Mouse (Mus musculus) heart, embryonic 14.5 days (tissue): Measurements from ENCODE around the gene Lonp2. TPM values are rescaled to one million over a fixed set of nuclear protein-coding genes. Genes with fewer than 3 reads are reported as not detected.

Source experiments
- ATAC-seq: fragments of 200-750 bp; cut with Nextera tagmentation; 2 replicates; pipeline ENCODE4 v1.8.0; 2017; ENCODE audit warnings: low read depth, moderate TSS enrichment; ENCODE audit not compliant: insufficient number of reproducible peaks, insufficient read depth, low FRiP score
- H3K27ac ChIP-seq, 2 experiments: fragments of 200-500 bp in 1 of 2; fragments of 300-500 bp in 1 of 2; sonication (generic) in 1 of 2; replicated peaks in 1 of 2; 2 replicates each; pipeline ENCODE4 v1.5.1; 2012 to 2014; ENCODE audit warnings: low read depth in 2 of 2, low read length in 2 of 2, control low read depth in 1 of 2, mild to moderate bottlenecking in 1 of 2, mixed read lengths in 1 of 2; ENCODE audit not compliant: control insufficient read depth in 1 of 2, insufficient read depth in 1 of 2
- H3K27me3 ChIP-seq: fragments of 300-500 bp; sonication (generic); 2 replicates; pipeline ENCODE4 v1.6.1; 2014; ENCODE audit warnings: mild to moderate bottlenecking, low read length, control low read depth; ENCODE audit not compliant: control insufficient read depth, insufficient read depth
- H3K36me3 ChIP-seq: fragments of 300-500 bp; sonication (generic); 2 replicates; pipeline ENCODE4 v1.6.1; 2014; ENCODE audit warnings: mild to moderate bottlenecking, control low read depth, low read length, mixed read lengths; ENCODE audit not compliant: control insufficient read depth, insufficient read depth
- H3K4me1 ChIP-seq, 2 experiments: fragments of 200-500 bp in 1 of 2; fragments of 300-500 bp in 1 of 2; sonication (generic) in 1 of 2; 2 replicates each; pipeline ENCODE4 v1.6.1; 2012 to 2014; ENCODE audit warnings: low read length in 2 of 2, control low read depth in 1 of 2, mixed read lengths in 1 of 2; ENCODE audit not compliant: control insufficient read depth in 2 of 2, insufficient read depth in 2 of 2
- H3K4me2 ChIP-seq: fragments of 300-500 bp; sonication (generic); 2 replicates; pipeline ENCODE4 v1.6.1; 2014; ENCODE audit warnings: mild to moderate bottlenecking, low read length
- H3K4me3 ChIP-seq, 2 experiments: fragments of 200-500 bp in 1 of 2; fragments of 300-500 bp in 1 of 2; sonication (generic) in 1 of 2; 2 replicates each; pipeline ENCODE4 v1.5.1; 2012 to 2014; ENCODE audit warnings: low read length in 2 of 2, mild to moderate bottlenecking in 2 of 2, control low read depth in 1 of 2, low read depth in 1 of 2, moderate library complexity in 1 of 2; ENCODE audit not compliant: control insufficient read depth in 1 of 2, insufficient read depth in 1 of 2
- H3K9ac ChIP-seq: fragments of 300-500 bp; sonication (generic); 2 replicates; pipeline ENCODE4 v1.6.1; 2014; ENCODE audit warnings: mild to moderate bottlenecking, low read length
- H3K9me3 ChIP-seq: fragments of 300-500 bp; sonication (generic); 2 replicates; pipeline ENCODE4 v1.6.1; 2016; ENCODE audit warnings: low read length, control low read depth; ENCODE audit not compliant: control insufficient read depth
- whole genome bisulfite sequencing: fragments of 180-500 bp; shearing (Covaris S2); extraction: QIAGEN DNeasy Blood & Tissue Kit; methylation state at CpG from one replicate; pipeline ENCODE4 v1.1.7; 2014; 5-methylcytosine and 5-hydroxymethylcytosine counted together
- polyA plus RNA-seq: library from polyadenylated mRNA; unstranded; fragments of >200 nt; fragmentation: Nextera tagmentation; extraction: Ambion mirVana; gene quantifications from 2 replicates; pipeline ENCODE4 v1.2.1, GENCODE M21; 2014

Lonp2 gene
- polyA plus RNA-seq, 1 experiment from 2014 or later: 58.9 TPM

DNA sequence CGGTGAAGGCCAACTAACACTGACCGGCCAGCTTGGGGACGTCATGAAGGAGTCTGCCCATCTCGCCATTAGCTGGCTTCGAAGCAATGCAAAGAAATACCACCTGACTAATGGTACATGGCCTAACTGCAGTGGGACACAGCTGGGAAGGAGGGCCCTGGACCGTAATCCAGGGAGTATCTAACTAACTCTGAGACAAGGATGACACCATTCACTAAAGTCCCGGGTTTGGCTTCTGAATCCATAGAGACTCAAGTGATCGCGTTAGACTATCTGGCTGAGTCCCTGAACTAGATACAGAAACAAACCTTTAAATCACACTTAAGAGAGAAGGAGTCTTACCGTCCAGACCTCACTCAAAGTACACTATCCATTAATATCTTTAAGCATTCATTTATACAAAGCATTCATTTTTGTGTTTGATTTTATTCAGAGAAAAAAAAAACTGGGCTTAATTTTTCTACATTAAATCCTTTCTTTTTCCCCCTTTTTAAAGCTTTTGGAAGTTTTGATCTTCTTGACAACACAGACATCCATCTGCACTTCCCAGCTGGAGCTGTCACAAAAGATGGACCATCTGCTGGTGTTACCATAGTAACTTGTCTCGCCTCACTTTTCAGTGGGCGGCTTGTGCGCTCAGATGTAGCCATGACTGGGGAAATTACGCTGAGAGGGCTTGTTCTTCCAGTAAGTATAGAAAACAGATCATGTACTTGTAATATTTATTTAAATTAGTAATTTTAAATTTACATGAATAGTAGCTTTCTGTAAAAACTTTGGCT lies 89.8 kb downstream of the Lonp2 start:
- Histone ChIP-seq H3K27me3 (no peaks in the 10 kb centered on the region), H3K4me2 (no peak overlapping the region), H3K36me3 (peaks cover 83% of the 10 kb centered on the region), H3K4me3 (no peak overlapping the region), H3K27ac (no peak overlapping the region), H3K9ac (no peak overlapping the region), H3K4me1 (no peaks in the 10 kb centered on the region), H3K9me3 (no peaks in the 10 kb centered on the region)
- no peak for ATAC-seq
- 86% methylated on average over 14 of the region's 14 CpGs for WGBS

GRCm38 (mm10) chr8:86718332-86718994 lies 94.6 kb downstream of the Lonp2 start:
- WGBS: 88% methylated on average over 2 of the region's 2 CpGs
- no peak overlapping the region for H3K9ac ChIP-seq
- H3K36me3 ChIP-seq: peaks cover 89% of the 10 kb centered on the region
- no peak overlapping the region for H3K4me2 ChIP-seq
- no peak for ATAC-seq
- no peak overlapping the region for H3K27ac ChIP-seq
- H3K9me3 ChIP-seq: no peaks in the 10 kb centered on the region
- H3K4me3 ChIP-seq: no peak overlapping the region
- H3K4me1 ChIP-seq: no peaks in the 10 kb centered on the region
- no peaks in the 10 kb centered on the region for H3K27me3 ChIP-seq

GRCm38 (mm10) chr8:86719368-86719767 lies 95.5 kb downstream of the Lonp2 start:
- no peak overlapping the region for H3K9ac ChIP-seq
- H3K36me3 ChIP-seq: peaks cover 82% of the 10 kb centered on the region
- H3K27me3 ChIP-seq: no peaks in the 10 kb centered on the region
- H3K9me3 ChIP-seq: no peaks in the 10 kb centered on the region
- no peak overlapping the region for H3K27ac ChIP-seq
- ATAC-seq: no peak
- no peak overlapping the region for H3K4me3 ChIP-seq
- H3K4me1 ChIP-seq: no peaks in the 10 kb centered on the region
- no peak overlapping the region for H3K4me2 ChIP-seq
- WGBS: 82% methylated on average over 1 of the region's 1 CpGs

- H3K36me3 ChIP-seq: peaks cover 67% of the 10 kb centered on the region
- 88% methylated on average over 6 of the region's 6 CpGs for WGBS
- H3K4me3 ChIP-seq: no peak overlapping the region
- no peak for ATAC-seq
- H3K9me3 ChIP-seq: no peaks in the 10 kb centered on the region
- no peak overlapping the region for H3K27ac ChIP-seq
- no peak overlapping the region for H3K4me2 ChIP-seq
- H3K9ac ChIP-seq: no peak overlapping the region
- no peaks in the 10 kb centered on the region for H3K4me1 ChIP-seq
- H3K27me3 ChIP-seq: no peaks in the 10 kb centered on the region
Observed at GRCm38 (mm10) chr8:86720756-86721459, 97.1 kb downstream of the Lonp2 start.

GRCm38 (mm10) chr8:86721490-86721889 lies 97.6 kb downstream of the Lonp2 start:
- H3K9ac ChIP-seq: no peak overlapping the region
- no peaks in the 10 kb centered on the region for H3K27me3 ChIP-seq
- WGBS: 82% methylated on average over 2 of the region's 2 CpGs
- no peaks in the 10 kb centered on the region for H3K4me1 ChIP-seq
- H3K4me2 ChIP-seq: no peak overlapping the region
- ATAC-seq: no peak
- H3K4me3 ChIP-seq: no peak overlapping the region
- H3K9me3 ChIP-seq: no peaks in the 10 kb centered on the region
- no peak overlapping the region for H3K27ac ChIP-seq
- H3K36me3 ChIP-seq: peaks cover 61% of the 10 kb centered on the region

GRCm38 (mm10) chr8:86726959-86727358 lies 103.1 kb downstream of the Lonp2 start:
- Histone ChIP-seq H3K27ac (no peak overlapping the region), H3K36me3 (peaks cover 20% of the 10 kb centered on the region), H3K4me3 (no peak overlapping the region), H3K27me3 (no peaks in the 10 kb centered on the region), H3K4me1 (peaks cover 11 to 37% of the 10 kb centered on the region in 2 experiments), H3K4me2 (no peak overlapping the region), H3K9me3 (no peaks in the 10 kb centered on the region), H3K9ac (no peak overlapping the region)
- no peak for ATAC-seq
- 78% methylated on average over 6 of the region's 6 CpGs for WGBS

DNA sequence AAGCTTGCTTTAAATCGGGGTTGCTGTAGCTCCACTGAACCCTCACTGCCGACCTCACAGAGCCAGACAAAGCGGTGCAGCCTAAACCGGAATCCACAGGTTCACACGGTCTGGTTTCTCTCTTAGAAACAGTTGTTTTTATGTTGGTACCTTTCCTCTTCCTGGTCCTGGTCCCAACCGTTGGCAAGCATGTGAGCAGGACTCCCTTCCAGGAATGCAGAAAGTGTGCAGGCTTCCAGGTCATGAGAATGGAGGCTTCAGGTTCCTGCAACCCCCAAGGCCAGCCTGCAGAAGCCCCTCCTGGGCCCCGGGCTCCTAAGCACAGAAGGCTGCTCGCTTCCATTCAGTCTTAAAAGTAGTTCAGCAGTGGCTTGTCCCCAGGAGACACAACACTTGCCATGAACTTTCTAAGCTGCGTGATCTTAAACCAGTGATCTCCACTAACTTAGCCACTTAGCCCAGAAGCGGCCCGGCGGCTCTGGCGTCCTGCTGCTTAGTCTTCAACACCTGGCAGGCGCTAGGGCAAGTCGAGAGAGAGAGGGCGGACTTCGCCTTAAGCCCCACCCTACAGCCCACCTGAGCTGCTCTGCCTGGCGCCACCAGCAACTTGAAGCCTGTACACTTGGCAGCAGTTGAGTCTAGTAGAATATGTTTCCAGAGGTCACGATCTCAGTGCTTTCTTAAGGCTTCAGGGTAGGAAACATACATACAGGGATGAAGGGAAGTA lies 104.5 kb downstream of the Lonp2 start:
- H3K9ac ChIP-seq: no peak overlapping the region
- ATAC-seq: no peak
- 0 out of 4 replicates have a peak overlapping the region, but pooled peaks of 1 of the 2 experiments have one; percentile 10 for H3K27ac ChIP-seq
- H3K9me3 ChIP-seq: no peaks in the 10 kb centered on the region
- H3K4me1 ChIP-seq: peaks cover 11 to 40% of the 10 kb centered on the region in 2 experiments
- 53% methylated on average over 19 of the region's 19 CpGs for WGBS
- H3K36me3 ChIP-seq: peaks cover 8% of the 10 kb centered on the region
- no peaks in the 10 kb centered on the region for H3K27me3 ChIP-seq
- no peak overlapping the region for H3K4me2 ChIP-seq
- no peak overlapping the region for H3K4me3 ChIP-seq
